Comparison of ENCODE assay signal across 14 mouse cellular contexts in genomic region chr1:164027416-164027815, GRCm38 (mm10). TPM values are rescaled to one million over a fixed set of nuclear protein-coding genes. Genes with fewer than 3 reads are reported as not detected.
A peak's percentile ranks its signal among the peaks of the same experiment; 100 is the strongest.
DNase-seq lines count a peak whose midpoint lies in the region; ATAC-seq and TF ChIP-seq lines count a peak whose summit lies in the region.
"Had no signal": no experiment of that assay in that cellular context is flagged by ENCODE, and none has a peak within 500 bp of the region (broad histone marks: within the 10 kb centered on the region; RNA-seq: fewer than 3 reads in every experiment).

No protein-coding gene starts in this region.

- no peak for TF ChIP-seq EP300 in MEL (IDR thresholded peaks at IDR 0.05; ENCODE audit: low read depth in 1 of 2, low read length in 2 of 2)

- no peaks in the 10 kb centered on the region for H3K36me3 ChIP-seq in MEL (ENCODE audit: control insufficient read depth in 1 of 2, insufficient read depth in 2 of 2, low read length in 2 of 2)
- H3K36me3 ChIP-seq in hindbrain, postnatal 0 days (ENCODE audit: insufficient read depth, low read length): no peaks in the 10 kb centered on the region
- no peaks in the 10 kb centered on the region for H3K36me3 ChIP-seq in midbrain, embryonic 11.5 days (ENCODE audit: control insufficient read depth, insufficient read depth, low read length)
- H3K36me3 ChIP-seq: heart, embryonic 12.5 days; neural tube, embryonic 12.5 days had no signal

- 0 out of 4 replicates have a peak, but pooled peaks cover 0 to 5% of the 10 kb centered on the region in 2 experiments for H3K4me1 ChIP-seq in MEL (ENCODE audit: control insufficient read depth in 1 of 2, insufficient read depth in 2 of 2, low read length in 2 of 2)
- H3K4me1 ChIP-seq in hindbrain, postnatal 0 days (ENCODE audit: insufficient read depth, low read length): no peaks in the 10 kb centered on the region
- H3K4me1 ChIP-seq in midbrain, embryonic 11.5 days (ENCODE audit: control insufficient read depth, insufficient read depth, low read length): no peaks in the 10 kb centered on the region
- H3K4me1 ChIP-seq: forebrain, embryonic 13.5 days; heart, embryonic 12.5 days; neural tube, embryonic 12.5 days had no signal

- WGBS in hindbrain, postnatal 0 days: 61% methylated on average over 5 of the region's 5 CpGs
- whole genome bisulfite sequencing in midbrain, embryonic 11.5 days: 58% methylated on average over 5 of the region's 5 CpGs

- no peak overlapping the region for H3K4me3 ChIP-seq in MEL (ENCODE audit: control insufficient read depth in 1 of 2, insufficient read depth in 1 of 2, low read depth in 2 of 2, low read length in 2 of 2)
- H3K4me3 ChIP-seq in hindbrain, postnatal 0 days (ENCODE audit: low read length): no peak overlapping the region
- H3K4me3 ChIP-seq in midbrain, embryonic 11.5 days (ENCODE audit: low read depth, low read length): no peak overlapping the region
- H3K4me3 ChIP-seq: forebrain, embryonic 13.5 days; heart, embryonic 12.5 days; neural tube, embryonic 12.5 days had no signal

- no peak overlapping the region for H3K4me2 ChIP-seq in hindbrain, postnatal 0 days (ENCODE audit: low read depth, low read length)
- H3K4me2 ChIP-seq in midbrain, embryonic 11.5 days: no peak overlapping the region
- H3K4me2 ChIP-seq: forebrain, embryonic 13.5 days; heart, embryonic 12.5 days; neural tube, embryonic 12.5 days had no signal

- DNase-seq in adrenal gland, postnatal 14 days: peak; percentile 11
- no peak for DNase-seq in adrenal gland, adult 2 months
- DNase-seq in left cerebral cortex, postnatal 4 days: peak; percentile 7
- no peak for DNase-seq in left cerebral cortex, adult 11 months (ENCODE audit: low spot score)
- peak; percentile 81 for DNase-seq in MEL (ENCODE audit: low read depth, low spot score)
- DNase-seq in natural killer cell, adult 2 months (ENCODE audit: low spot score in 2 of 2): peak; percentile 16 to 26
- no peak for DNase-seq in hindbrain, postnatal 0 days (ENCODE audit: low spot score)
- DNase-seq in midbrain, embryonic 11.5 days (ENCODE audit: low spot score, missing footprints): no peak

- ATAC-seq in hindbrain, postnatal 0 days: no peak
- ATAC-seq in midbrain, embryonic 11.5 days (ENCODE audit: low FRiP score): no peak
- ATAC-seq: forebrain, embryonic 13.5 days; inflammation-experienced regulatory T-cells, adult 6 months had no signal

- H3K9ac ChIP-seq in MEL (ENCODE audit: control insufficient read depth, low read depth, low read length, poor library complexity, severe bottlenecking): no peak overlapping the region
- H3K9ac ChIP-seq in hindbrain, postnatal 0 days (replicated peaks; ENCODE audit: low read length): no peak overlapping the region
- no peak overlapping the region for H3K9ac ChIP-seq in midbrain, embryonic 11.5 days (ENCODE audit: low read length)
- H3K9ac ChIP-seq: forebrain, embryonic 13.5 days; heart, embryonic 12.5 days; neural tube, embryonic 12.5 days had no signal

- TF ChIP-seq RAD21 in MEL (IDR thresholded peaks at IDR 0.05; ENCODE audit: low read depth, low read length): peak; percentile 21

- no peak overlapping the region for H3K27ac ChIP-seq in MEL (ENCODE audit: control insufficient read depth, low read depth, low read length)
- H3K27ac ChIP-seq in hindbrain, postnatal 0 days: no peak overlapping the region
- no peak overlapping the region for H3K27ac ChIP-seq in midbrain, embryonic 11.5 days (ENCODE audit: low read depth, low read length)
- H3K27ac ChIP-seq: forebrain, embryonic 13.5 days; macrophage; neural tube, embryonic 12.5 days had no signal

- H3K9me3 ChIP-seq in MEL (replicated peaks; ENCODE audit: insufficient read depth, low read length): no peaks in the 10 kb centered on the region
- H3K9me3 ChIP-seq in hindbrain, postnatal 0 days (ENCODE audit: low read length): no peaks in the 10 kb centered on the region
- no peaks in the 10 kb centered on the region for H3K9me3 ChIP-seq in midbrain, embryonic 11.5 days (ENCODE audit: control insufficient read depth, low read length)
- H3K9me3 ChIP-seq: forebrain, embryonic 13.5 days; heart, embryonic 12.5 days; neural tube, embryonic 12.5 days had no signal

- TF ChIP-seq POLR2A in MEL (IDR thresholded peaks at IDR 0.05; ENCODE audit: control insufficient read depth in 1 of 2, insufficient read depth in 1 of 2, low read depth in 1 of 2, low read length in 2 of 2, poor library complexity in 1 of 2): no peak

- H3K27me3 ChIP-seq in MEL (ENCODE audit: control insufficient read depth in 1 of 2, insufficient read depth in 2 of 2, low read length in 2 of 2): peaks cover 2 to 3% of the 10 kb centered on the region in 2 experiments; a peak in 3 of 4 replicates
- H3K27me3 ChIP-seq in hindbrain, postnatal 0 days (ENCODE audit: insufficient read depth, low read length): no peaks in the 10 kb centered on the region
- no peaks in the 10 kb centered on the region for H3K27me3 ChIP-seq in midbrain, embryonic 11.5 days (ENCODE audit: control insufficient read depth, insufficient read depth, low read length)
- H3K27me3 ChIP-seq: forebrain, embryonic 13.5 days; heart, embryonic 12.5 days; neural tube, embryonic 12.5 days had no signal

- TF ChIP-seq CTCF in MEL (IDR thresholded peaks at IDR 0.05 in 2 of 3, conservative IDR thresholded peaks at IDR 0.05 in 1 of 3; ENCODE audit: control insufficient read depth in 1 of 3, insufficient read depth in 1 of 3, low read depth in 2 of 3, low read length in 3 of 3, poor library complexity in 1 of 3, severe bottlenecking in 1 of 3): peak in 2 of 3 experiments; percentile 40 to 45; a peak in 3 of 6 replicates
- TF ChIP-seq CTCF in hindbrain, postnatal 0 days (IDR thresholded peaks at IDR 0.05; ENCODE audit: low read depth): no peak

- intact Hi-C loops in left cerebral cortex, postnatal 4 days (cut with DNase I): no loop called here

- H3K79me2 ChIP-seq in MEL (ENCODE audit: control insufficient read depth, insufficient read depth, low read length, poor library complexity): no peaks in the 10 kb centered on the region

TF ChIP-seq in MEL, 35 proteins besides CTCF, POLR2A, EP300 and RAD21:
- TF ChIP-seq MAFK (IDR thresholded peaks at IDR 0.05; ENCODE audit: borderline replicate concordance, low read depth, low read length): no peak
- no peak for TF ChIP-seq NRF1 (IDR thresholded peaks at IDR 0.05; ENCODE audit: insufficient read depth, low read depth, low read length, poor library complexity, severe bottlenecking)
- peak; percentile 53 for TF ChIP-seq SMC3 (IDR thresholded peaks at IDR 0.05; ENCODE audit: low read depth, low read length)
- TF ChIP-seq CHD2 (IDR thresholded peaks at IDR 0.05; ENCODE audit: low read length): no peak
TF ChIP-seq in MEL: peak in this region for 1.

RNA-seq across cellular contexts. Expression of gene Sele, which starts 20.6 kb away (rescaled TPM):
- total RNA-seq in adrenal gland, postnatal 14 days (2021): 3.4 and 4.0 TPM in 2 replicates
- 1 to 10 TPM; 3.7 to 5.1 TPM for total RNA-seq in adrenal gland, adult 2 months (2021)
- 0.59 and 1.2 TPM in 2 replicates for polyA plus RNA-seq in adrenal gland, adult 2 months (2012; rRNA removed)
- not detected for total RNA-seq in left cerebral cortex, postnatal 4 days (2021)
- not detected in 2 replicates for total RNA-seq in MEL (2012; rRNA removed)
- polyA plus RNA-seq in MEL (2012; ENCODE audit: insufficient read depth in 1 of 2, insufficient read length in 2 of 2, low read depth in 1 of 2, low replicate concordance in 2 of 2, missing spikeins in 1 of 2): not detected
- total RNA-seq in hindbrain, postnatal 0 days (2014; rRNA removed): not detected in 2 replicates
- not detected in 2 replicates for polyA plus RNA-seq in hindbrain, postnatal 0 days (2015; fragmentation: Nextera tagmentation; extraction: Ambion mirVana)
- not detected in 2 replicates for polyA plus RNA-seq in midbrain, embryonic 11.5 days (2014; fragmentation: Nextera tagmentation; extraction: Ambion mirVana)
- total RNA-seq: left cerebral cortex, postnatal 25 days had no signal
- polyA plus RNA-seq: forebrain, embryonic 13.5 days; macrophage; neural tube, embryonic 12.5 days had no signal

RNA-seq across cellular contexts. Expression of gene Mettl18, which starts 32.7 kb away (rescaled TPM):
- 3.0 and 5.2 TPM in 2 replicates for total RNA-seq in adrenal gland, postnatal 14 days (2021)
- total RNA-seq in adrenal gland, adult 2 months (2021): 1 to 10 TPM; 3.9 to 4.6 TPM
- polyA plus RNA-seq in adrenal gland, adult 2 months (2012; rRNA removed): 0.09 and 0.22 TPM in 2 replicates
- total RNA-seq in left cerebral cortex, postnatal 4 days (2021): 1 to 10 TPM; 5.1 to 5.2 TPM
- 6.9 and 7.1 TPM in 2 replicates for total RNA-seq in MEL (2012; rRNA removed)
- polyA plus RNA-seq in MEL (2012; ENCODE audit: insufficient read depth in 1 of 2, insufficient read length in 2 of 2, low read depth in 1 of 2, low replicate concordance in 2 of 2, missing spikeins in 1 of 2): 1 to 10 TPM in 1 of 2 experiments, not detected in 1; 5.8 TPM
- 2.2 and 2.9 TPM in 2 replicates for total RNA-seq in hindbrain, postnatal 0 days (2014; rRNA removed)
- polyA plus RNA-seq in hindbrain, postnatal 0 days (2015; fragmentation: Nextera tagmentation; extraction: Ambion mirVana): 6.3 and 6.9 TPM in 2 replicates
- polyA plus RNA-seq in midbrain, embryonic 11.5 days (2014; fragmentation: Nextera tagmentation; extraction: Ambion mirVana): 11.5 and 11.7 TPM in 2 replicates

RNA-seq across cellular contexts. Expression of gene BC055324, which starts 32.8 kb away (rescaled TPM):
- total RNA-seq in adrenal gland, postnatal 14 days (2021): 3.1 and 5.3 TPM in 2 replicates
- 1 to 10 TPM; 1.6 to 1.8 TPM for total RNA-seq in adrenal gland, adult 2 months (2021)
- polyA plus RNA-seq in adrenal gland, adult 2 months (2012; rRNA removed): 0.16 and 0.39 TPM in 2 replicates
- total RNA-seq in left cerebral cortex, postnatal 4 days (2021): 1 to 10 TPM; 2.8 to 3.1 TPM
- total RNA-seq in MEL (2012; rRNA removed): 19.2 and 21.5 TPM in 2 replicates
- polyA plus RNA-seq in MEL (2012; ENCODE audit: insufficient read depth in 1 of 2, insufficient read length in 2 of 2, low read depth in 1 of 2, low replicate concordance in 2 of 2, missing spikeins in 1 of 2): 10 to 100 TPM in 1 of 2 experiments, not detected in 1; 21.4 TPM
- 6.5 and 6.8 TPM in 2 replicates for total RNA-seq in hindbrain, postnatal 0 days (2014; rRNA removed)
- 2.2 and 2.7 TPM in 2 replicates for polyA plus RNA-seq in hindbrain, postnatal 0 days (2015; fragmentation: Nextera tagmentation; extraction: Ambion mirVana)
- polyA plus RNA-seq in midbrain, embryonic 11.5 days (2014; fragmentation: Nextera tagmentation; extraction: Ambion mirVana): 32.2 and 42.8 TPM in 2 replicates

RNA-seq across cellular contexts. Expression of gene Sell, which starts 34.4 kb away (rescaled TPM):
- total RNA-seq in adrenal gland, postnatal 14 days (2021): 1.9 and 29.0 TPM in 2 replicates
- total RNA-seq in adrenal gland, adult 2 months (2021): 1 to 10 TPM in 1 of 2 experiments, under 1 TPM in 1; 0.63 to 1.1 TPM
- polyA plus RNA-seq in adrenal gland, adult 2 months (2012; rRNA removed): 0.06 and 0.15 TPM in 2 replicates
- total RNA-seq in left cerebral cortex, postnatal 4 days (2021): under 1 TPM in 1 of 2 experiments, not detected in 1; 0.20 TPM
- not detected in 2 replicates for total RNA-seq in MEL (2012; rRNA removed)
- under 1 TPM in 1 of 2 experiments, not detected in 1; 0.04 TPM for polyA plus RNA-seq in MEL (2012; ENCODE audit: insufficient read depth in 1 of 2, insufficient read length in 2 of 2, low read depth in 1 of 2, low replicate concordance in 2 of 2, missing spikeins in 1 of 2)
- total RNA-seq in hindbrain, postnatal 0 days (2014; rRNA removed): 0.05 and 0.58 TPM in 2 replicates
- 0.13 TPM in 1 of 2 replicates, not detected in the other for polyA plus RNA-seq in hindbrain, postnatal 0 days (2015; fragmentation: Nextera tagmentation; extraction: Ambion mirVana)
- not detected in 2 replicates for polyA plus RNA-seq in midbrain, embryonic 11.5 days (2014; fragmentation: Nextera tagmentation; extraction: Ambion mirVana)
- polyA plus RNA-seq: forebrain, embryonic 13.5 days; heart, embryonic 12.5 days had no signal

Comparison
In these comparisons a context has a peak if more than half of its experiments do, and no peak if none do; other contexts are left out.
1. DNase-seq: peak in adrenal gland, postnatal 14 days (single experiment), left cerebral cortex, postnatal 4 days (single experiment), MEL (single experiment) and natural killer cell, adult 2 months (2 of 2); none in adrenal gland, adult 2 months (single experiment), left cerebral cortex, adult 11 months (single experiment), hindbrain, postnatal 0 days (single experiment) and midbrain, embryonic 11.5 days (single experiment).